Mouse (Mus musculus): Measurements from ENCODE around the gene Ascc1.
"Not testable (repeated sequence)": the region's sequence is repeated elsewhere in the genome, so short reads cannot be mapped to it uniquely, and the experiment has no call there.

Gene Ascc1

GRCm38 (mm10) chr10:59977141-59977540, 25.5 kb upstream of the Ascc1 start:
- DNase-seq (ENCODE audit: low read depth, low spot score) = no peak

GRCm38 (mm10) chr10:59977715-59978343, 24.8 kb upstream of the Ascc1 start:
- DNase-seq (ENCODE audit: low read depth, low spot score) = peak; percentile 51

- DNase-seq (ENCODE audit: low read depth, low spot score) = no peak
Observed at GRCm38 (mm10) chr10:59978401-59978800, 24.2 kb upstream of the Ascc1 start.

GRCm38 (mm10) chr10:59978873-59979743, 23.5 kb upstream of the Ascc1 start:
- peak; percentile 58 for DNase-seq (ENCODE audit: low read depth, low spot score)

GRCm38 (mm10) chr10:59980815-59981244, 21.8 kb upstream of the Ascc1 start:
- DNase-seq (ENCODE audit: low read depth, low spot score) = peak; percentile 45

GRCm38 (mm10) chr10:59981336-59981735, 21.3 kb upstream of the Ascc1 start:
- no peak for DNase-seq (ENCODE audit: low read depth, low spot score)

GRCm38 (mm10) chr10:59981792-59982191, 20.8 kb upstream of the Ascc1 start:
- no peak for DNase-seq (ENCODE audit: low read depth, low spot score)

GRCm38 (mm10) chr10:59982379-59982873, 20.2 kb upstream of the Ascc1 start:
- no peak for DNase-seq (ENCODE audit: low read depth, low spot score)

- no peak for DNase-seq (ENCODE audit: low read depth, low spot score)
Observed at GRCm38 (mm10) chr10:59988036-59988435, 14.6 kb upstream of the Ascc1 start.

GRCm38 (mm10) chr10:59990393-59990792, 12.2 kb upstream of the Ascc1 start:
- no peak for DNase-seq (ENCODE audit: low read depth, low spot score)

GRCm38 (mm10) chr10:59991262-59991880, 11.2 kb upstream of the Ascc1 start:
- DNase-seq (ENCODE audit: low read depth, low spot score) = no peak

GRCm38 (mm10) chr10:59992024-59992423, 10.6 kb upstream of the Ascc1 start:
- no peak for DNase-seq (ENCODE audit: low read depth, low spot score)

- not testable (repeated sequence) for DNase-seq (ENCODE audit: low read depth, low spot score)
Observed at GRCm38 (mm10) chr10:59993813-59994212, 8.8 kb upstream of the Ascc1 start.

- DNase-seq (ENCODE audit: low read depth, low spot score) = no peak
Observed at GRCm38 (mm10) chr10:59995889-59996288, 6.7 kb upstream of the Ascc1 start.

- DNase-seq (ENCODE audit: low read depth, low spot score) = peak; percentile 80
Observed at GRCm38 (mm10) chr10:59997591-59997990, 5.0 kb upstream of the Ascc1 start.

GRCm38 (mm10) chr10:59999057-59999456, 3.5 kb upstream of the Ascc1 start:
- no peak for DNase-seq (ENCODE audit: low read depth, low spot score)

- not testable (repeated sequence) for DNase-seq (ENCODE audit: low read depth, low spot score)
Observed at GRCm38 (mm10) chr10:60001663-60002062, 942 bp upstream of the Ascc1 start.

- DNase-seq (ENCODE audit: low read depth, low spot score) = peak; percentile 45
Observed at GRCm38 (mm10) chr10:60002203-60002602, 402 bp upstream of the Ascc1 start.

GRCm38 (mm10) chr10:60003213-60003752, 678 bp downstream of the Ascc1 start:
- DNase-seq (ENCODE audit: low read depth, low spot score) = no peak

- no peak for DNase-seq (ENCODE audit: low read depth, low spot score)
Observed at GRCm38 (mm10) chr10:60003847-60004246, 1.2 kb downstream of the Ascc1 start.

GRCm38 (mm10) chr10:60005264-60005663, 2.7 kb downstream of the Ascc1 start:
- peak; percentile 29 for DNase-seq (ENCODE audit: low read depth, low spot score)

- no peak for DNase-seq (ENCODE audit: low read depth, low spot score)
Observed at GRCm38 (mm10) chr10:60009115-60009514, 6.5 kb downstream of the Ascc1 start.

Measured in brain, adult 2 months (tissue).